Mouse (Mus musculus): ENCODE results near the gene Hist1h3b.

Hist1h3b gene

DNA sequence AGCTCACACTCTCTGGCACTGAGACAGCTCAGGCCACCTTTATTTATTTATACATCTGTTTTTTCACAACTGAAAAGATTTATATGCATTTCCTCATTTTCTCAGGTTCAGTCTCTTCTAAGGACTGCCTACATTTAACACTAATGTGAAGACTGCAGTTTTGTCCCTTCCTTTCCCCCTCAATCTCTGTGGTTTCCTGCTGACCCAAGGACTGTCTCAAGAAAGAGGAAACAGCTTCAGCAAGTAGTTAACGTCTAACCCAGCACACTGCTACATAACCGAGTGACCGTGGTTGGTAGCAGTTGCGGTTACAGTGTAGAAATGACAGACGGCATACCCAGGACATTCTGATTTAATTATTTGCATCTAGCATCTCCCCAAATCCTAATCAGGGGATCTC, 47.3 kb downstream of the Hist1h3b start:
- DNase-seq, result no peak
